Mouse (Mus musculus): ENCODE measurements at regions not wholly inside any gene's neighbourhood (a gene's known extent, or its start where the extent isn't known, plus 50 kb on each side); places are given as distances from the start of the nearest gene placed in this dataset.

DNA sequence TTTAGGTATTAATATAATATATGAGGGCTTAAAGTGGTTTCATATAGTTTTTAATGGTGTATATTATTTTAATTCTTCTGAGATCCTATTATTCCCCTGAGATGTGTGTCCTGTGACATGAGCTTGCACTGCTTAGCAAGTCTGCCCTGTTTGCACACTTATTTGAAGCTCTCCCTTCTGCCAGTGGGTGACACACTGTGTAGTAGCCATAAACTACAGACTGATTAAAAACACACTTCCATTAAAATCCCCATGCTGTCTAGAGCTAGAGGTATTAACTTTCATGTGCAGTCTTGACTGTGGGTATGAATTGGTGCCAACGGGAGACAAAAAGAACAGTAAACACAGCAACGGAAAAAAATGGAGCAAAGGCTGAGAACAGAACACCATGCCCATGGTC is 129.2 kb downstream of the Nsun3 start:
- TF ChIP-seq CTCF (IDR thresholded peaks at IDR 0.05; ENCODE audit: extremely low read depth, insufficient read depth, low read length), result no peak
- no peak for TF ChIP-seq POLR2A (IDR thresholded peaks at IDR 0.05; ENCODE audit: extremely low read depth, insufficient read depth, low read length)

Data from cortical plate, adult 2 months (tissue).